Mouse (Mus musculus): ENCODE results near the gene Apopt1.

Gene Apopt1

GRCm38 (mm10) chr12:111743981-111744423, 30.9 kb downstream of the Apopt1 start:
- no peak for DNase-seq (ENCODE audit: low read depth, low spot score)

GRCm38 (mm10) chr12:111745274-111745673, 32.2 kb downstream of the Apopt1 start:
- DNase-seq (ENCODE audit: low read depth, low spot score): no peak

GRCm38 (mm10) chr12:111746091-111746490, 33.0 kb downstream of the Apopt1 start:
- DNase-seq (ENCODE audit: low read depth, low spot score): peak; percentile 71

GRCm38 (mm10) chr12:111747421-111747820, 34.4 kb downstream of the Apopt1 start:
- DNase-seq (ENCODE audit: low read depth, low spot score): no peak

- DNase-seq (ENCODE audit: low read depth, low spot score): no peak
Measured at GRCm38 (mm10) chr12:111750739-111751138, 37.7 kb downstream of the Apopt1 start.

- DNase-seq (ENCODE audit: low read depth, low spot score): no peak
Measured at GRCm38 (mm10) chr12:111752491-111752890, 39.4 kb downstream of the Apopt1 start.

GRCm38 (mm10) chr12:111753347-111753746, 40.3 kb downstream of the Apopt1 start:
- DNase-seq (ENCODE audit: low read depth, low spot score): no peak

- DNase-seq (ENCODE audit: low read depth, low spot score): no peak
Measured at GRCm38 (mm10) chr12:111754710-111755109, 41.6 kb downstream of the Apopt1 start.

- no peak for DNase-seq (ENCODE audit: low read depth, low spot score)
Measured at GRCm38 (mm10) chr12:111755231-111755630, 42.2 kb downstream of the Apopt1 start.

- DNase-seq (ENCODE audit: low read depth, low spot score): no peak
Measured at GRCm38 (mm10) chr12:111756082-111756697, 43.1 kb downstream of the Apopt1 start.

GRCm38 (mm10) chr12:111756698-111757082, 43.6 kb downstream of the Apopt1 start:
- DNase-seq (ENCODE audit: low read depth, low spot score): no peak

- no peak for DNase-seq (ENCODE audit: low read depth, low spot score)
Measured at GRCm38 (mm10) chr12:111757561-111758325, 44.7 kb downstream of the Apopt1 start.

- peak; percentile 88 for DNase-seq (ENCODE audit: low read depth, low spot score)
Measured at GRCm38 (mm10) chr12:111758381-111759175, 45.5 kb downstream of the Apopt1 start, which contains the start of gene Klc1. Gene Klc1 (plus strand): TSS chr12:111758849.

- DNase-seq (ENCODE audit: low read depth, low spot score): peak; percentile 25
Measured at GRCm38 (mm10) chr12:111759176-111760061, 46.4 kb downstream of the Apopt1 start.

- DNase-seq (ENCODE audit: low read depth, low spot score): no peak
Measured at GRCm38 (mm10) chr12:111760306-111760908, 47.3 kb downstream of the Apopt1 start.

GRCm38 (mm10) chr12:111762620-111763280, 49.7 kb downstream of the Apopt1 start:
- DNase-seq (ENCODE audit: low read depth, low spot score): no peak

GRCm38 (mm10) chr12:111766313-111767236, 53.5 kb downstream of the Apopt1 start:
- DNase-seq (ENCODE audit: low read depth, low spot score): no peak

- DNase-seq (ENCODE audit: low read depth, low spot score): peak; percentile 30
Measured at GRCm38 (mm10) chr12:111768322-111768928, 55.4 kb downstream of the Apopt1 start.

- peak; percentile 41 for DNase-seq (ENCODE audit: low read depth, low spot score)
Measured at GRCm38 (mm10) chr12:111769306-111769705, 56.2 kb downstream of the Apopt1 start.

Data from CD4-positive, CD25-positive, alpha-beta regulatory T cell, adult 2 months (primary cell).